Mouse (Mus musculus) CD4-positive, CD25-positive, alpha-beta regulatory T cell, adult 4 months (primary cell): Measurements from ENCODE around the gene Rasgef1a. TPM values are rescaled to one million over a fixed set of nuclear protein-coding genes. Genes with fewer than 3 reads are reported as not detected.

Source experiments
- ATAC-seq: one replicate; pipeline ENCODE4 v1.8.0; 2017
- polyA plus RNA-seq, 2 experiments: library from polyadenylated mRNA; unstranded; fragments of 100-300 nt; shearing (Covaris generic); gene quantifications; one replicate each; pipeline ENCODE4 v1.2.1; 2017

Gene Rasgef1a
- polyA plus RNA-seq, 2 experiments from 2014 or later, result 5.4 to 7.8 TPM

DNA sequence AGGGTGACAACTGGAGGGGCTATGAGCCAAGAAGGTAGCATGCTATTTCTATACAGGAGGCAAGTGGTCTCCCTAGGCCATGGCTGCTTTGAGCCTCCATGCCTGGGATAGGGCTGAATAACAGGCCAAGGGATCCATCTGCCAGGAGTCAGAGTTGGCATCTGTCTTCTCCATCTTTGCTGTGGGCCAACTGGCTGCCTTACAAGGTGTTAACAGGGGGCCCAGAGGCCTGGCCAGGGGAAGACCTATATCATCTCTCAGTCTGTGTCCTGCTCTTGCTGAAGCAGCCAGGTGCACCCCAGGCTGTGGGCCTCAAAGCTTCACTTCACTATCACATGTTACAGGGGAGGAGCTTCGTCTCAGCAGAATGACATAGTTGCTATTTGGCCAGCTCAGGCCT lies 60.9 kb downstream of the Rasgef1a start:
- ATAC-seq, result no peak

DNA sequence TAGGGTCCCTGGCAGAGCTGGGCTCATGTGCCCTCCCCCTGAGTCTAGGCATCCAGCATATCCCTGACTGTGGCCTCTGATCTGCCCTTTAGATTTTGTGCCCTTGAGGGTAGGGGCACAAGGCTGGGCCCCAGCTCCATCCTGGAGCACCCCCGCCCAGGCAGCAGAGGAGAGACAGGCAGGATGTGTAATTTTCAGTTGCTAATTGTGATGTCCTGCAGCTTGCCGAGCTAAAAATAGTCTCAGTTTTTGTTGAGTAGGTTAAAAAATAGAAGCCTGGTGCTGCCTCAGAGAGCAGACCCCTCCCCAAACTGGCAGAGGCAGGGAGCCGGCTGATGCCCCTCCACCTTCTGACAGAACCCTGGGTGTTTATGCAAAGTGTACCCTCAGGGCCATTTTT lies 62.9 kb downstream of the Rasgef1a start:
- ATAC-seq, result no peak

DNA sequence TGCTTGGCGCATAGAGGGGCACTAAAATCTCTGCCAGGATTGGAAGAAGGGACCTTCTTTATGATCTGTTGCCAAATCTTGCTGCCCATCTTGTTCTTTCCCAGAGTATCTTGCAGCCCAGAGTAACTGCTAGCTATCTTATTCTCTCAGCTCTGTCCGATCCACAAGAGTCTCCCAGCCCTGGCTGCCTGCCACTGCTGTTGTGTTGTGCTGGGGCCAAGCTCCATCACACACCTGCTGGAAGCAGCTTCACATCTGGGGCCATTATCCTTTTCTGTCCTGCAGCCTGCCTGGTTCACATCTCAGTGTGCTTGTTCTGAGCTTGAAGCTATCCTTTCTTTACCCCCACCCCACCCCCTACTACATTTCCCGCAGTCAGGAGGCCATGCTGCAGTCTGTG lies 65.0 kb downstream of the Rasgef1a start:
- no peak for ATAC-seq

DNA sequence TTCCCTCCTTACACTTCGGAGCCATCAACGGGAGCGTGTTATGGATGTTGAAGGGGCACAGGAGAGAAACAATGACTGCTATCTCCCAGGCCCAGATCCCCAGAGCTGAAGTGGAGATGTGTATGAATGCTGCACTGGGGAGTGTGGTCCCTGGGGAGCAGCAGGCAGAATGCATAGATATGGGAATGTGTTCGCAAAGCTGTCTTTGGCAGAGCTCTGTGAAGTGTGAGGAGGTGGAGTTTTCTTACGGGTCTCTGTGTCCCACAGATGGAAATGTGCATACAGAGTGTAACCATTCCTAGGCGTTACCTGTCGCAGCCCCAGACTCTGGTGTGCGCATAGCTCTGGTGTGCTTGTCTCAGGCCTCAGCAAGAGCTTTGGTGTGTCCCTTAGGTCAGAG lies 65.5 kb downstream of the Rasgef1a start:
- no peak for ATAC-seq

DNA sequence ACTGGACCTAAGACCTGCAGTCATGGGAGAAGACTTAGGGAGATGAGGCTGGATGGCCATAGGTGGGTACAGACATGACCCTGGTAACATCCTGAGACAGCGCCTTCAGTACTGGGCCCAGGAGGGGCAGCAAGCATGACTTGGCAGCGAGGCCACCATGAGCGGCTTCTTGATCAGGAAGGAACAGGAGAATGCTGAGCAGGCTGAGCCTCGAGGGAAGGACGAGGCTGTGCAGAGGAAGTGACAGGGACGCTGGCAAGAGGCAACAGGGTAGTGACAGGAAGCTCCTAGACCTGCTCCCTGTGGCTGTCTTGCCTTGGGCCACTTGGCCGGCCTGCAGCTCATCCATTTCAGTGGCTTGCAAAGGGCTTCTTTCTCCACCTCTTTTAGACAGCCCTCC lies 66.2 kb downstream of the Rasgef1a start:
- ATAC-seq, result no peak

DNA sequence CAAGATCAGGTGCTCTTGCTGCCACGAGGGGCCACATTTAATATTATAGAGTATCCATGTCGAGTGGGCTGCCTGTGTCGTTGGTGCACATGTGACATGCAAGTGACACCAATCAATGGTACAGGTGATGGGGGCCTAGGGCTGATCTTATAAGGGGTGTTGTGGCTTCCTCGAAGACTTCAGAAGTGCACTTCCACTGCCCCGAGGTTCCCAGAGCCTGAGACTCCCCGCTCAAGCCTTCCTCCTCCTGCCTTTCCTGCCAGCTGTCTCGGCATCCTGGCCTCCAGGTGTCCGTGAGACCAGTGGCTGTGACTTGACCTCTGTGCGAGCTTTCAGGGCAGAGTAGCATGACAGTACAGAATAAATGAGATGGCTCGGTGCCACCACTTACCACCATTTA lies 67.5 kb downstream of the Rasgef1a start:
- no peak for ATAC-seq

DNA sequence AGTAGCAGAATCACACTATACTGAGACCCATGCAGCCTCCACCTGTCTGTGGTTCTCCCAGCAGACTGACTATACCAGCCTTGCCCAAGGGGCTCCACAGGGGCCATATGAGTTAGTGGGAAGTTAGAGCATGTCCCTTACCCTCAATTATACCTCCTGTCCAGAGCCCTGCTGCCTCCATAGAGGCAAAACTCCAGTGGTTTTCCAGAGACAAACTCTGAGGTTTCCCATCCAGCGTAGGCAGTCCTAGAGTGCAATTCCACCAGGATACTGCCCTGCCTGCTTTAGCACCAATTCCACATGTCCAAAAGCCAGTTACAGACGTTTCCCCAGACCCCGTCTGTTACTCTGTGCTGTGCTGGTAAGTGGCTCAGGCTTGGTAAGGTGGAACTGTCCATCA lies 68.1 kb downstream of the Rasgef1a start:
- ATAC-seq, result no peak

DNA sequence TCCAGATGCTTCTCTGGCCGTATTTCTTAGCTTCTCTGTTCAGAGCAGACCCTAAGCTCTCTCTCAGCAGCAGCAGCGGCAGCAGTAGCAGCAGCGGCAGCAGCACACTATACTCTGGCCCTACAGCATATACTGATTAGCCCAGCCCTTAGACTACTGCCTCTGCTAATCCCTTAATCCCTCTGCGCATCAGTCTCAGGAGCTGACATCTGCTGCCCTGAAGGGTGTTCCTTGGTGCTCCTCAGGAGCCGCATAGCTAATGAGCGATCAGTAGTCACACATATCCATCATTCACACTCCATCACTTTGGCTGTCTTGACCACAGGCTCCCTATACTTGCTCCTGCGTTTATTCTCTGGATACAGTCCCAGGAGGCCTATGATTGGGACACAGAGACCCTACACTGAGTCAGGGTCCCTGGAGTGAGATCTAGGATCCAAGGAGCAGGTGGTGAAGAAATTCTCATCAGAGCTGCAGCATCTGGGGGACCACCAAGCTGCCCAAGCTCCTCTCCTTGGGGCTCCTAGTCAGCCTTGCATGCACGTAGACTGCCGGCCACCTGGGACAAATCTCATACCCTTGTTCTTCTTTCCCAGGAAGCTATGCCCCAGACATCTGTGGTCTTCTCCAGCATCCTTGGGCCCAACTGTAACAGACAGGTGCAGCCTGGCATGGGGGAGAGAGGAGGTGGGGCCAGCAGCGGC lies 68.7 kb downstream of the Rasgef1a start:
- no peak for ATAC-seq

DNA sequence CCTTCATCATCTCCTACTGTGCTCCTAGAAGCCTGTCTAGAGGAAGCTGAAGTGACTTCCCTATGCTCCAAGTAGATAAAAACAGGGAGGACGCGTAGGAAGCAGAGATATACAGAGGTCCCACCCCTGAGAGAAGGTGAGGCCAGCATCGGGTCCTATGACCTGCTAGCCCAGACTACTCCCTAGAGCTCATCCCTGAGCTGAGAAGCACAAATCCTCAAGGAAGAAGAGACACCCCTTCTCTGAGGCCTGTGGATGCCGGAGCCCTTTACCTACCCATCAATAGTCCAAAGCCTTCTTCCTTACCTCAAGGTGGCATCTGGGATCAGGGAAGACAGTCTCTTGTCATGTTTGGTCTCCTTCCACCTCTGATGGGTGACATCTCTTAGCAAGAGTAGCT lies 69.5 kb downstream of the Rasgef1a start:
- no peak for ATAC-seq

DNA sequence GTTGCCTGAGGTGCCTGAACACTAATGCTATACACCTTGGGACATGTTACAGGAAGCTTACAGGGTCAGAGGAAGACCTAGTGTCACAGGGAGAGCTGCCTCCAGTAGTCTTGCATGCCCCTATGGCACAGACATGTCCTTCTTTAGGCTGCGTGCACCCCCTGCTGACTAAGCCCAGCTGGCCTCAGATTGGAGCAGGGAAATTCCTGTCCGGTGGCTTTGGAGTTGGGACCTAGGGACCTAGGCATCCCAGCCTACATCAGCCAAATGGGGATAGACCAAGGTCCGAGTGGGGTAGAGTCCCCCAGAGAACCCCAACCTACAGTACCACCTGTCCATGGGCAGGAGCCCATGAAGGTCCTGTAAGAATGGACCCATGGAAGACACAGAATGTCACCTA lies 71.1 kb downstream of the Rasgef1a start:
- no peak for ATAC-seq

DNA sequence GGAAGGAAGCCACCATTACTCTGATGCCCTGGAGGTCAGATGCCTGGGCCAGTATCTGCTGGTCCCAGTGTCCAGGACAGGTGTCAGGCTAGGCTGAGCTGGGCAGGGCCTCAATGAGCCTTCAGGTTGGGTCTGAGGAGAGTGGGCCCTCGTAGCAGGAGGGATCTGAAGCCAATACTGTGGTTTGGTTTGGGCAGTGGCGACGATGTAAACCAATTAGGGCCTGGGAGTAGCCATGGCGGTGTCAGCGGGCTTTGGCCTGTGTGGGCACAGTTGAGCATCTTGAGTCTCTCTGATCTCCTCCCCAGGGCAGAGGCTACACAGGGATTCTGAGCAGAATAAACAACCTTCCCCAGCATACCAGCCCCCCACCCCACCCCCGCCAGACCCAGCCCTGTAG lies 72.4 kb downstream of the Rasgef1a start:
- ATAC-seq, result no peak

DNA sequence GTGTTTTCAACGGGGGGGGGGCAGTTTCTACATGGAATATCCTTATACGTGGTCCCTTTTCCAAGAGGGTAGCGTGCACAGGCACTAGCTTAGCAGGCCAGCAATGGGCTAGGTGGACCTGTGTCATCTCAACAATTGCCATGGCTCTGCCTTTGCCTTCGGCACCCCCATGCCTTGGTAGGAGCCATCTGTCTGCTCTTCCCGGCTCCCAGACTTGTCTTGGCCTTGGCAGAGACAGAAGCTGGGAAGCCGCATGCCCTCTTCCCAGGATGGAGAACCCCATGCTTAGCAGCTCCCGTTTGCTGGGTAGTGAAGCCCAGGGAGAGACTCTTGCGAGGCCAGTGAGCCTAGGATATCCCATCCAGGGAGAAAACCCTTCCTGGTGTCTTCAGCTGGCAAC lies 73.4 kb downstream of the Rasgef1a start:
- no peak for ATAC-seq

DNA sequence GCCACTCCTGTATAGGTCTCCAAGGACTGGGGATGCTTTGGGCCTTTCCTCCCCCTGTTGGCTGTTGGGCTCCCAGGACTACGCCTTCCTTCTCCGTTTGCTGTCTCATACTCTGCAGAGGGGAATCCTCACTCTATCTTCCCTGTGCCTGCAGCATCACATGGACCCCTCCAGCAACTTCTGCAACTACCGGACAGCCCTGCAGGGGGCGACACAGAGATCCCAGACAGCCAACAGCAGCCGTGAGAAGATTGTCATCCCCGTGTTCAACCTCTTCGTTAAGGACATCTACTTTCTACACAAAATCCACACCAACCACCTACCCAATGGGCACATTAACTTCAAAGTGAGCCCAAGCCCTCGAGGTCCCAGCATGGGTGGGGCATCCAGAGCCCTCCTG lies 76.7 kb downstream of the Rasgef1a start:
- ATAC-seq, result no peak

DNA sequence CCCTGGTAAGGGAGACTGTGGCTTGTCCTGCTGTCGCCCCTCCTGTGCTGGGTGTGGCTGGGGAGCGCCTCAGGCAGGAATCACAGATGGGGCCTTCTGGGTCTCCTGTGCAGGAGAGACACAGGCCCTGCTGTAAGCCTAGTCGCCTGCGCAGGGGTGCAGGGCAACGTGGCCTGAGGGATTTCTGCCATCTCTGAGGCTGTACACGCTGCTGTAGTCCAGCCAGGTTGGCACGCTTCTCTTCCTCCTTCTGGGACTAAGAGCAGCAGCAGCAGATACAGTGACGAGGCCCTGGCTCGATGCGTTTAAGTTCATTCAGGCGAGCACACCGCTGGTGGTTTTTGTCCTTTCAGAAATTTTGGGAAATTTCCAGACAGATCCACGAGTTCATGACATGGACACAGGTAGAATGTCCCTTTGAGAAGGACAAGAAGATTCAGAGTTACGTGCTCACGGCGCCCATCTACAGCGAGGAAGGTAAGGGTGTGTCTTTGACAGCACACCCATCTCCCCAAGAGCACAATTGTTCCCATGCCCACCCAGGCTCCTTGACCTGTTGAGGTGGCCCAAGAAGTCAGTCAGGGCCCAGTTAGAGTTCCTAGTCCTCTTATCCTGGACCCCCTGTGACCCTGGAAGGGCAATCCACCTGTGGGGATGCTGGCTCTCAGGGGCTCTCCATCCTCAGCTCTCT lies 77.7 kb downstream of the Rasgef1a start:
- ATAC-seq, result no peak

DNA sequence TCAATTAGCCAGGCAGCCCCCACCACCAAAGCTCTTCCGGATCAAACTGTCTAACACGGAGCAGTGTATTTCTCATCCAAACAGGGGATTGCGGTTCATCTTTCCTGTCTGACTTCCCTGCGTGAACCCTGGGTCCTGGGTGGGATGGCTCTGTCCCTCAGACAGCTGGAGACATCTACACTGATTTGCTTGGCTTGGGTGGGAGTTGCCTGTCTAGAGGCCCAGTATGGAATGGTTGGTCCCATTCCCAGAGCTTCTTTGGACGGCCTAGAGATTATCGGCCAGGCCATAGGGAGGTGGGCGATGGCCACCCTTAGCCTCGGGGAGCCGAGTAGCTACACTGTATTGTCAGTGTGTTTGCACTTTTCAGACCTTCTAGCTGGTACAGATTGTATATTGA lies 79.6 kb downstream of the Rasgef1a start:
- ATAC-seq, result no peak

DNA sequence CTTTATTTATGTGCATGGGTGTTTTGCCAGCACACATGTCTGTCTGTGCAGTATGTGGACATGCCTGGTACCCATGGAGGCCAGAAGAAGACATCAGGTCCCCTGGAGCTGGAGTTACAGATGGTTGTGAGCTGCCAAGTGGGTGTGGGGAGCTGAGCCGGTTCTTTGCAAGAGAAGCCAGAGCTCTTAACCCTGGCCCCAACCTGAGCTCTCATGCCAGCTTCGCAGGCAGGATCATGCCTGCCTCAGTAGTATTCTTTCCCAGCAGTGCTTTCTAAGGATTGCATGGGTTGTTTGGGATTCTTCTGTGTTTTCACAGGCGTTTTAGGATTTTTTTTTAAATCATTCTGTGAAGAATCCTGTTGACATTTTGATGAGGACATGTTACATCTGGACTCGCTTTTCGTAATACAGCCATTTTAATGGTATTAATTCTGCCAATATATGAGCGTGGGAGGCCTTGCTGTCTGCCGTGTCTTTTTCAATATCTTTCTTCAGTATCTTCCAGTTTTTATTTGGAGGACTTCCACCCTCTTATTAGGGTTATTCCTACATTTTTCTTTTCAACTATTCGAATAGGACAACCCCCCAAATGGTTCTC lies 86.6 kb downstream of the Rasgef1a start:
- no peak for ATAC-seq

DNA sequence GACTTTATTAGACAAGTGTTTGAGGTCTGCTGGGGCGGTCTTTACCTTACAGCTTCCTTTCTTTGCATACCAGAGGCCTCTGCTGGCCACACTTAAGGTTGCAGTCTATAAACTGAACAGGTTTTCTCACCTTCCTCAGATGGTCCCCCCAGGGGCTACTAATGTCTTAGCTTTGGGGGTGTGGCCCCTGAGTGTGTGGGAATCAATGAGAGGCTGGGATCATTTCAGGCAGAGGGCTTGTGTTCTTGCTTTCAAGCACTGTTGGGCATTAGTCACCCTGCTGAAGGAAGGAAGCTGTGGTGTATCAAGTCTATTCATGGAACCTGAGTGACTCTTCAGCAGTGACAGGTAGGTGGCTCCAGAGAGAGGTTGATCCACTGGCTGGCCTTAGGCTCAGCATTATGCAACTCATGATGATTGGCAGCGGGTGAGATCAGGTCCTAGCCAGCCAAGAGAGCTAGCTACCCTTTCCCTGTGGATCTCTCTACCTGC lies 88.1 kb downstream of the Rasgef1a start:
- ATAC-seq, result peak; percentile 54

DNA sequence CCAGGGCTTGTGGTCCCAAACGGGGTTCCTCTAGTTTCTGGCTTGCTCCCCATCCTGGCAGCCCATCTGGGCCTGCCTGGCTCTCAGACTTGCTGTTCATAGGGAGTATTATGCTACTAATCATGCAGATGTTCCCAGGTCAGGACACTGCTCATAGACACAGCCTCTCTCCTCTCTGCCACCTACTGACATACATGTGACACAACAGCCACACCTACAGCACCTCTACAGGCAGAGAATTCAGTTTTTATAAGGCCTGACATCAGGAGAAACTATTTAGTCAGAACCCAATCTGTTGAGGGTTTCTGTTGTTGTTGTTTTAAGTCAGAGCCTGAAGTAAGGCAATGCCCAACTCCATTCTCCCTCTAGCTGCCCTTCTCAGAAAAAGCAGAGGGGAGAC lies 100.6 kb downstream of the Rasgef1a start:
- ATAC-seq, result no peak

DNA sequence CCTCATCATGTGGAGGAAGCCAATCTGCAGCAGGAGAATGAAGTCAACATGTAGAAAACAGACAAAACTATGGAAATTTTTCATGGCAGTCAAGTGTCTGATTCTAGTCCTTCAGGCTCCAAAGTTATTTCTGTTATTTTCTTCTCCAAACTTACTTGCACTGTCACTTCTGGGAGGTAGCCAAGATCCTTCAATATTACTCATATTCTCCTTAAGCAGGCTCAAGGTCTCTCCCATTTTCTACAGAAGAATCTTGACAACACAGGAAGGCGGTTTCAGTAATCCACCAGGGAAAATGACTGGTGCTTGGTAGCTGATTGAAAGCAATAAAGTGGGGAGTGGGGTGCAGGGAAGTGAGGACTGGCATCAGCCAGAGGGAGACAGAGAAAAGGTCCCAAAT lies 111.5 kb downstream of the Rasgef1a start:
- ATAC-seq, result no peak

DNA sequence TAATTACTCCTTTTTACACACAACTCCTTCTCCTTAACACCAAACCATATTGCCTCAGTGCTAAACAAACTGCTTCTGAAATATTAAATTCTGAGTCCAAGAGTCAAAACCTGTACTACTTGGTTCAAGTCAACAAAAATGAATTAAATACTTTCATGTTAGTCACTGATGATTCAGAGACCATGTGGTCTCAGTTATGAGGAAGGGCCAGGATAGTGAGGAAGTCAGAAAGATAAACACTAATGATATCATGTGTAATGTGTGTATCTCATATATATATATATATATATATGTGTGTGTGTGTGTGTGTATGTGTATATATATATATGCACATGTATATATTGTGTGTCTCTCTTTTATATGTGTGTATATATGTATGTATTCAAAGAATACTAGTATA lies 115.3 kb downstream of the Rasgef1a start:
- ATAC-seq, result no peak

DNA sequence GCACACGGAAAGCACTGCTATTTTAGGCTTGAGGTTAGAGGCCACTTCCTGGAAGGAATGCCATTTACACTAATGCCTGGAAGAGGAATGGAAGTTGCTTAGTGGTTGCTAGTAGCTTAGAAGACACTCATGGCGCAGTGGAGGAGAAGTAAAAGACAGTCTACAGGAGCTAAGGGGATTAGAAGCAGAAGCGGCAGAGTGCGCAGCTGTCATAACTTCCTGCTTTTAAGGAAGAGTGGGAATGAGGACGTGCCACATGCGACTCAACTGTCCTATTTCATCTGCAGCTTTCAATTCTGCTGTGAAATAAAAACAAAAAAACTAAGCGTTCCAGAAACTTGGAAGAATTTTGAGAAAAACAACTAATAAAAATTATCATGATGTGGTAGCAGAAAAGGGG lies 116.0 kb downstream of the Rasgef1a start:
- no peak for ATAC-seq

DNA sequence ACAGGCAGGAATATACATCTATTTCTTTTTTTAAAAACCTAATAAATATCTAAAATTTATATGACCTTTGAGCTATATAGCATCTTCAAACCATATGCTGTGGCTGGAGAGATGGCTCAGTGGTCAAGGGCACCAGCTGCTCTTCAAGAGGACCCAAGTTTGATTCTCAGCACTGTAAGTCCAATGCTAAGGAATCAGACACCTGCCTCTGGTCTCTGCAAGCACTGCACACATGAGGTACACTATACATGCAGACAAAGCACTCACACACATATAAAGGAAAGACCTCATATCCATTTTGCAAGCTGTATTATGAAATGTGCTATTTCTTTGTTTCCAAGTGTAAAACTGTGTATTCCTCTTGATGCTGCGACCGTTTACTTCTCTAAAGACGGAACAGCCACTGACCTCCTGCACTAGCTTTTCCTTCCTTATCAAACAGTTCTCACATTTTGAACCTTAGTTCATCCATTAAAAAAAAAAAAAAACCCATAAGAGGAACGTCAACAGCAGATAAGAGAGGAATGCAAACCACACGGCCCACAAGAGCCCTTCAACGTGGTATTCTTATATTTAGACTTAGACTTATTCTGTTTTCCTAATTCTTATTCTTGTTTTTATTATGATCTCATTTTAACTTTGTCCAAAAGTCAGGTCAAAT lies 116.7 kb downstream of the Rasgef1a start:
- ATAC-seq, result no peak

DNA sequence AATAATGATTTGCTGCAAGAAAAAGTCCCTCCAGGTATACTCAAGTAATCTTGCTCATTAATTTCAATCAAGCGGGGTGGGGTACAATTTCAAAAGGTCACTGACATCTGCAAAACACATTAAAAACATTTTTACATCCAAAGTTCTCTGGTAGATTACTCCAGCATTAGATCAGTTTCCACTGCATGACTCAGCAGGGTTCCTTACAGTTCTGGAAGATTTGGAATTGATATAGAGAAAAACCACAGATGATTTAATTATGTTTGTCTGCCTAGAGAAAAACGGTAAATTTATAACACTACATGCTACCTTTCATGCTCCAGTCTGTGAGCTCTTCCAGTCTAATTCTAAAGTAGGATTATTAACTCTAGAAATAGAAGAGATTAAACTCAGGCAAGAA lies 118.8 kb downstream of the Rasgef1a start:
- ATAC-seq, result no peak

DNA sequence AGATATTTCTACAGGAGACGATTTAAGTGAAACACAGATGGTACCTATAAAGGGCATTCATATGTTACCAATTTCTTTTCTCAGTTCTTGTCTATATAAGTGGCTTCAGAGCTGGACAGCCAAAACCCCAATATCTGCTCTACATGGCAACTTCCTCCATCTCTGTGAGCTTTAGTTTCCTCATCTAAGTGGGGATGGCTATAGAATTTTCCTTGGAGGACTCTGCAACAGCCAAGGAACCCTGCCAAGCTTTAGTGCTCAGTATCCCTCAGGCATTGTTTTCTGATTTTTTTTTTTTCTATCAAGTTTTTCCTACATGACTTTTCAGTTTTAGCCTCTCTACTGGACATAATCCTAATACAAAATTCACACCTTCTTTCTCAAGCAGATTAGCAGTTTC lies 123.2 kb downstream of the Rasgef1a start:
- no peak for ATAC-seq
